Mouse (Mus musculus): ENCODE data around the gene Fam174b. TPM values are rescaled to one million over a fixed set of nuclear protein-coding genes. Genes with fewer than 3 reads are reported as not detected.

The Fam174b gene
- total and polyA plus RNA-seq, 3 experiments, result not detected

- Histone ChIP-seq H3K9ac (ENCODE audit: insufficient read depth, low read depth) (no peak overlapping the region), H3K36me3 (replicated peaks in 1 of 2; ENCODE audit: control insufficient read depth in 1 of 2, insufficient read depth in 1 of 2, low read length in 1 of 2) (no peaks in the 10 kb centered on the region), H3K27me3 (replicated peaks) (peaks cover 48% of the 10 kb centered on the region), H3K27ac (ENCODE audit: insufficient read depth, low read depth) (no peak overlapping the region), H3K4me3 (replicated peaks in 1 of 3; ENCODE audit: low read depth in 2 of 3, low read length in 2 of 3, poor library complexity in 1 of 3) (no peak overlapping the region), H3K9me3 (replicated peaks; ENCODE audit: low read length) (peaks cover under 1% of the 10 kb centered on the region), H3K79me2 (replicated peaks; ENCODE audit: control insufficient read depth, extremely low read depth, insufficient read depth, poor library complexity, severe bottlenecking) (no peaks in the 10 kb centered on the region), H3K4me1 (ENCODE audit: control insufficient read depth in 1 of 2, insufficient read depth in 2 of 2) (no peaks in the 10 kb centered on the region), H3K4me2 (ENCODE audit: insufficient read depth, low read depth, poor library complexity, severe bottlenecking) (no peak overlapping the region)
- in situ Hi-C loops (cut with MboI; ENCODE audit: low pct_ligation_motif_present, low pct_unique_long_range_greater_than_20kb, low sequenced_read_pairs), result no loop called here
- DNase-seq (ENCODE audit: extremely low read depth), result no peak
- dilution Hi-C loops (cut with MboI; ENCODE audit: extremely low pct_ligation_motif_present, extremely low pct_unique_long_range_greater_than_20kb, low sequenced_read_pairs), result no loop called here
- TF ChIP-seq RAD21 (IDR thresholded peaks at IDR 0.05; ENCODE audit: low read depth, low read length) (no peak), EP300 (IDR thresholded peaks at IDR 0.05; ENCODE audit: low read length) (no peak), MYC (IDR thresholded peaks at IDR 0.05; ENCODE audit: low read depth, low read length) (no peak), KAT2A (IDR thresholded peaks at IDR 0.05; ENCODE audit: insufficient replicate concordance, low read length) (no peak), CTCF (conservative IDR thresholded peaks at IDR 0.05 in 1 of 2, IDR thresholded peaks at IDR 0.05 in 1 of 2; ENCODE audit: low read depth in 2 of 2, low read length in 2 of 2) (no peak), TBP (conservative IDR thresholded peaks at IDR 0.05; ENCODE audit: low read depth, low read length) (no peak), NRF1 (IDR thresholded peaks at IDR 0.05; ENCODE audit: low read depth, low read length) (no peak), CHD2 (IDR thresholded peaks at IDR 0.05; ENCODE audit: low read length) (no peak), JUN (IDR thresholded peaks at IDR 0.05; ENCODE audit: insufficient read depth, low read depth, low read length) (no peak), NELFE (IDR thresholded peaks at IDR 0.05; ENCODE audit: low read depth, low read length) (no peak), ELF1 (IDR thresholded peaks at IDR 0.05; ENCODE audit: low read depth, low read length) (no peak), ETS1 (conservative IDR thresholded peaks at IDR 0.05; ENCODE audit: low read depth, low read length) (no peak), E2F4 (IDR thresholded peaks at IDR 0.05; ENCODE audit: insufficient replicate concordance, low read depth, low read length) (no peak), ZKSCAN1 (IDR thresholded peaks at IDR 0.05; ENCODE audit: borderline replicate concordance, low read depth, low read length) (no peak), TCF12 (IDR thresholded peaks at IDR 0.05; ENCODE audit: low read depth, low read length) (no peak), MXI1 (IDR thresholded peaks at IDR 0.05; ENCODE audit: low read depth, low read length) (no peak)
Measured at GRCm38 (mm10) chr7:73746836-73747235, 6.7 kb downstream of the Fam174b start.

GRCm38 (mm10) chr7:73747531-73747930 lies 7.4 kb downstream of the Fam174b start:
- H3K4me2 ChIP-seq (ENCODE audit: insufficient read depth, low read depth, poor library complexity, severe bottlenecking), result no peak overlapping the region
- DNase-seq (ENCODE audit: extremely low read depth), result no peak
- TF ChIP-seq MYC (IDR thresholded peaks at IDR 0.05; ENCODE audit: low read depth, low read length) (no peak), ZKSCAN1 (IDR thresholded peaks at IDR 0.05; ENCODE audit: borderline replicate concordance, low read depth, low read length) (no peak), RCOR1 (conservative IDR thresholded peaks at IDR 0.05; ENCODE audit: low read depth, low read length) (no peak), ZNF384 (IDR thresholded peaks at IDR 0.05; ENCODE audit: low read depth, low read length) (no peak), MEF2A (IDR thresholded peaks at IDR 0.05; ENCODE audit: borderline replicate concordance, low read depth, low read length) (no peak), JUND (conservative IDR thresholded peaks at IDR 0.05; ENCODE audit: low read depth, low read length) (no peak), SIN3A (IDR thresholded peaks at IDR 0.05; ENCODE audit: low read length) (no peak), POLR2A (IDR thresholded peaks at IDR 0.05; ENCODE audit: low read depth, low read length) (no peak), TCF12 (IDR thresholded peaks at IDR 0.05; ENCODE audit: low read depth, low read length) (no peak), IRF4 (IDR thresholded peaks at IDR 0.05; ENCODE audit: low read depth, low read length) (no peak), MAZ (IDR thresholded peaks at IDR 0.05; ENCODE audit: low read depth, low read length) (no peak), MXI1 (IDR thresholded peaks at IDR 0.05; ENCODE audit: low read depth, low read length) (no peak), JUN (IDR thresholded peaks at IDR 0.05; ENCODE audit: insufficient read depth, low read depth, low read length) (no peak), HCFC1 (IDR thresholded peaks at IDR 0.05; ENCODE audit: low read depth, low read length) (no peak)
- no peaks in the 10 kb centered on the region for H3K4me1 ChIP-seq (ENCODE audit: control insufficient read depth in 1 of 2, insufficient read depth in 2 of 2)
- no peaks in the 10 kb centered on the region for H3K36me3 ChIP-seq (replicated peaks in 1 of 2; ENCODE audit: control insufficient read depth in 1 of 2, insufficient read depth in 1 of 2, low read length in 1 of 2)
- dilution Hi-C loops (cut with MboI; ENCODE audit: extremely low pct_ligation_motif_present, extremely low pct_unique_long_range_greater_than_20kb, low sequenced_read_pairs), result no loop called here
- no peak overlapping the region for H3K4me3 ChIP-seq (replicated peaks in 1 of 3; ENCODE audit: low read depth in 2 of 3, low read length in 2 of 3, poor library complexity in 1 of 3)
- H3K9ac ChIP-seq (ENCODE audit: insufficient read depth, low read depth), result no peak overlapping the region
- in situ Hi-C loops (cut with MboI; ENCODE audit: low pct_ligation_motif_present, low pct_unique_long_range_greater_than_20kb, low sequenced_read_pairs), result no loop called here
- H3K79me2 ChIP-seq (replicated peaks; ENCODE audit: control insufficient read depth, extremely low read depth, insufficient read depth, poor library complexity, severe bottlenecking), result no peaks in the 10 kb centered on the region
- peaks cover 45% of the 10 kb centered on the region for H3K27me3 ChIP-seq (replicated peaks)
- H3K9me3 ChIP-seq (replicated peaks; ENCODE audit: low read length), result peaks cover 2% of the 10 kb centered on the region
- no peak overlapping the region for H3K27ac ChIP-seq (ENCODE audit: insufficient read depth, low read depth)

Measured in CH12.LX (cell line).